Mouse (Mus musculus): ENCODE measurements around the gene Pde11a. TPM values are rescaled to one million over a fixed set of nuclear protein-coding genes. Genes with fewer than 3 reads are reported as not detected.

Gene Pde11a
- total and polyA plus RNA-seq, 3 experiments, result 0.04 to 2.3 (median 0.38) TPM

DNA sequence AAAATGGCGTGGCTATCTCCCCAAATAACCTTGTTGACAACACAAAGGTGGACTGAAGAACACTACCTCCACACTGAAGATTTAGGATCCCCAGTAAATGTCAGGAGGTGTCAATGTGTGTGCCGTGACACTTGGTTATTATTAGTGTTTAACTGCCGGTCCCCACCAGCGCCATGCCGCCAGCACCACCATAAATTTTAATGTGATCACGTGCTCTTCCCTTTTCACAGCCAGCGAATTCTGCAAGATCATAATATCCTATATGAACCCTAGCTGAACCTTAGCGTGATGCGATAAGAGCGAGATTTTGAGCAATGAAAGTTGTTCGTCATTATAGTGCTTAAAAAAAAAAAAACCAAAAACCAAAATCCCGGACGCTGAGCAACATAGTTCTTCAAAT is 269.3 kb downstream of the Pde11a start:
- no peaks in the 10 kb centered on the region for H3K9me3 ChIP-seq (replicated peaks)
- ATAC-seq (ENCODE audit: extremely low read depth, insufficient number of reproducible peaks, low FRiP score, poor library complexity, severe bottlenecking) (no peak), DNase-seq (ENCODE audit: low spot score) (no peak)
- H3K4me1 ChIP-seq (ENCODE audit: insufficient read depth, low read depth, low read length), result peaks cover 10% of the 10 kb centered on the region
- TF ChIP-seq POLR2AphosphoS5 (IDR thresholded peaks at IDR 0.05; ENCODE audit: insufficient replicate concordance, low read depth, low read length), result no peak
- no peaks in the 10 kb centered on the region for H3K27me3 ChIP-seq (ENCODE audit: insufficient read depth, low read length)
- no peak overlapping the region for H3K4me3 ChIP-seq (ENCODE audit: low read depth, low read length)
- H3K36me3 ChIP-seq (replicated peaks), result no peaks in the 10 kb centered on the region

GRCm38 (mm10) chr2:76068155-76068554 is 270.4 kb downstream of the Pde11a start:
- Histone ChIP-seq H3K36me3 (replicated peaks) (no peaks in the 10 kb centered on the region), H3K4me1 (ENCODE audit: insufficient read depth, low read depth, low read length) (peaks cover 10% of the 10 kb centered on the region), H3K27me3 (ENCODE audit: insufficient read depth, low read length) (no peaks in the 10 kb centered on the region), H3K9me3 (replicated peaks) (no peaks in the 10 kb centered on the region), H3K4me3 (ENCODE audit: low read depth, low read length) (no peak overlapping the region)
- DNase-seq (ENCODE audit: low spot score) (no peak), ATAC-seq (ENCODE audit: extremely low read depth, insufficient number of reproducible peaks, low FRiP score, poor library complexity, severe bottlenecking) (no peak)
- TF ChIP-seq GATA2 (IDR thresholded peaks at IDR 0.05; ENCODE audit: borderline replicate concordance, low read depth, low read length) (no peak), POLR2AphosphoS5 (IDR thresholded peaks at IDR 0.05; ENCODE audit: insufficient replicate concordance, low read depth, low read length) (no peak), GATA1 (IDR thresholded peaks at IDR 0.05; ENCODE audit: borderline replicate concordance, low read length) (no peak), TAL1 (conservative IDR thresholded peaks at IDR 0.05; ENCODE audit: low read depth, low read length) (no peak), CTCF (IDR thresholded peaks at IDR 0.05; ENCODE audit: low read depth, low read length) (no peak)

DNA sequence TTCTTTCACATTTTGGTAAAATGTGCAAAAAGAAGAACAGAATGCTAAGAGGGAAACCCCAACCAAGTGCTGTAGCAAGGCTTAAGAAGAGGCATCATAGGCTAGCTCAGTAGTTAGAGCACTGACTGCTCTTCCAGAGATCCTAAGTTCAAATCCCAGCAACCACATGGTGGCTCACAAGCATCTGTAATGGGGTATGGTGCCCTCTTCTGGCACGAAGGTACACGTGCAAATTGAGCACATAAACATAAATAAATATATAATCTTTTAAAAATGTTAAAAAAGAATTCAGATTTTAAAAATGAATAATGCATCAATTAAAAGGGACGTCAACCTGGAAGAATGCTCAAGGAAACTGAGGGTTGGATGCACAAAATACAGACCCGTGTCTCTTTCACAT is 271.4 kb downstream of the Pde11a start:
- DNase-seq (ENCODE audit: low spot score), result no peak
- TF ChIP-seq GATA1 (IDR thresholded peaks at IDR 0.05; ENCODE audit: borderline replicate concordance, low read length) (no peak), POLR2AphosphoS5 (IDR thresholded peaks at IDR 0.05; ENCODE audit: insufficient replicate concordance, low read depth, low read length) (no peak), GATA2 (IDR thresholded peaks at IDR 0.05; ENCODE audit: borderline replicate concordance, low read depth, low read length) (no peak), TAL1 (conservative IDR thresholded peaks at IDR 0.05; ENCODE audit: low read depth, low read length) (no peak), CTCF (IDR thresholded peaks at IDR 0.05; ENCODE audit: low read depth, low read length) (no peak)

GRCm38 (mm10) chr2:76065292-76065691 is 273.3 kb downstream of the Pde11a start:
- no peak for DNase-seq (ENCODE audit: low spot score)
- Histone ChIP-seq H3K27me3 (ENCODE audit: insufficient read depth, low read length) (0 out of 2 replicates have a peak, but pooled peaks cover 5% of the 10 kb centered on the region), H3K4me3 (ENCODE audit: low read depth, low read length) (no peak overlapping the region), H3K4me1 (ENCODE audit: insufficient read depth, low read depth, low read length) (0 out of 2 replicates have a peak, but pooled peaks cover under 1% of the 10 kb centered on the region), H3K9me3 (replicated peaks) (no peaks in the 10 kb centered on the region), H3K36me3 (replicated peaks) (no peaks in the 10 kb centered on the region)
- ATAC-seq (ENCODE audit: extremely low read depth, insufficient number of reproducible peaks, low FRiP score, poor library complexity, severe bottlenecking), result no peak
- TF ChIP-seq CTCF (IDR thresholded peaks at IDR 0.05; ENCODE audit: low read depth, low read length) (no peak), POLR2AphosphoS5 (IDR thresholded peaks at IDR 0.05; ENCODE audit: insufficient replicate concordance, low read depth, low read length) (no peak), GATA1 (IDR thresholded peaks at IDR 0.05; ENCODE audit: borderline replicate concordance, low read length) (no peak), TAL1 (conservative IDR thresholded peaks at IDR 0.05; ENCODE audit: low read depth, low read length) (no peak)

More for the DNA sequence above, 271.4 kb downstream of the Pde11a start:
- Histone ChIP-seq H3K9me3 (replicated peaks) (no peaks in the 10 kb centered on the region), H3K4me3 (ENCODE audit: low read depth, low read length) (no peak overlapping the region), H3K4me1 (ENCODE audit: insufficient read depth, low read depth, low read length) (peaks cover 10% of the 10 kb centered on the region), H3K36me3 (replicated peaks) (no peaks in the 10 kb centered on the region), H3K27me3 (ENCODE audit: insufficient read depth, low read length) (0 out of 2 replicates have a peak, but pooled peaks cover 3% of the 10 kb centered on the region)
- ATAC-seq (ENCODE audit: extremely low read depth, insufficient number of reproducible peaks, low FRiP score, poor library complexity, severe bottlenecking), result no peak

DNA sequence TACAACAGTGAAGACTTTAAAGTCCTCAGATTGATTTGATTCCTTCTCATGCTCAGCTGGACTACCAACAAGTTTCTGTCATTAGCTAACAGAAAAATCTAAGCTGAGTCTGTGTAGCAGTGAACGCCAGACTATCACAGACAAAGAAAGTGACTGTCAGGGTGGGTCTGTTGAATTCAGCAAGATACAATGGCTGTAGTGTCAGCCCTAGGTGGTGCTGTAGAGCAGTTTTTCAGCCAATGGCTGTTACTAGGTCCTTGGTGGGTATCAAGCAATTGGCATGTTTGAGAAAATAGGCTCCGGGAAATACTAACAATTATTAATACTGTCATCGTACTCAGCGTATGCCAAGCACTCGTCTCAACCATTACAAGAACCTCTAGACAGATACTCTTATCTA is 274.5 kb downstream of the Pde11a start:
- no peaks in the 10 kb centered on the region for H3K4me1 ChIP-seq (ENCODE audit: insufficient read depth, low read depth, low read length)
- TF ChIP-seq CTCF (IDR thresholded peaks at IDR 0.05; ENCODE audit: low read depth, low read length) (no peak), TAL1 (conservative IDR thresholded peaks at IDR 0.05; ENCODE audit: low read depth, low read length) (no peak), POLR2AphosphoS5 (IDR thresholded peaks at IDR 0.05; ENCODE audit: insufficient replicate concordance, low read depth, low read length) (no peak), GATA2 (IDR thresholded peaks at IDR 0.05; ENCODE audit: borderline replicate concordance, low read depth, low read length) (no peak), GATA1 (IDR thresholded peaks at IDR 0.05; ENCODE audit: borderline replicate concordance, low read length) (no peak)
- no peaks in the 10 kb centered on the region for H3K36me3 ChIP-seq (replicated peaks)
- H3K9me3 ChIP-seq (replicated peaks), result no peaks in the 10 kb centered on the region
- DNase-seq (ENCODE audit: low spot score), result no peak
- no peak for ATAC-seq (ENCODE audit: extremely low read depth, insufficient number of reproducible peaks, low FRiP score, poor library complexity, severe bottlenecking)
- H3K27me3 ChIP-seq (ENCODE audit: insufficient read depth, low read length), result 0 out of 2 replicates have a peak, but pooled peaks cover 5% of the 10 kb centered on the region
- no peak overlapping the region for H3K4me3 ChIP-seq (ENCODE audit: low read depth, low read length)

GRCm38 (mm10) chr2:76060207-76060606 is 278.4 kb downstream of the Pde11a start:
- Histone ChIP-seq H3K4me1 (ENCODE audit: insufficient read depth, low read depth, low read length) (no peaks in the 10 kb centered on the region), H3K4me3 (ENCODE audit: low read depth, low read length) (no peak overlapping the region), H3K9me3 (replicated peaks) (no peaks in the 10 kb centered on the region), H3K36me3 (replicated peaks) (no peaks in the 10 kb centered on the region), H3K27me3 (ENCODE audit: insufficient read depth, low read length) (peaks cover 8% of the 10 kb centered on the region)
- TF ChIP-seq GATA2 (IDR thresholded peaks at IDR 0.05; ENCODE audit: borderline replicate concordance, low read depth, low read length) (no peak), GATA1 (IDR thresholded peaks at IDR 0.05; ENCODE audit: borderline replicate concordance, low read length) (no peak), TAL1 (conservative IDR thresholded peaks at IDR 0.05; ENCODE audit: low read depth, low read length) (no peak), CTCF (IDR thresholded peaks at IDR 0.05; ENCODE audit: low read depth, low read length) (no peak), POLR2AphosphoS5 (IDR thresholded peaks at IDR 0.05; ENCODE audit: insufficient replicate concordance, low read depth, low read length) (no peak)
- ATAC-seq (ENCODE audit: extremely low read depth, insufficient number of reproducible peaks, low FRiP score, poor library complexity, severe bottlenecking) (no peak), DNase-seq (ENCODE audit: low spot score) (no peak)

DNA sequence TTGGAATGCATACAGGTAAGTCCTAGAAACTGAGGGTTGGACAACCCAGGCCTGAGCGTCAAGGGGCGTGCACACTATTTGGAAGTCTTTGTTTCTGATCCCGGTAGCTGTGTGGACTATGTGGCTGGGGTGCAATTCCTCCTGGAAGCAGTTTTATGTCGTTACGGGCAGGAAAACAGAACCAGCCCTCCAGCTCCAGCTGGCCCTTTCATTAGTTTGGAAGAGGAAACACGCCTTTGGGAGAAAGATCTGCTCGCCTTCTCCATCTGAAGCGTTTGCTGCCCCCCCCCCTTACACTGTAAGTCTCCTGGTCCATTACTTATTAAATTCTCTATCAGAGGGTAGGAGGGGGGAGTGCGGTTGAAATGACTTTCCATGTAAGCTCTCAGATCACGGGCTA is 279.0 kb downstream of the Pde11a start:
- H3K36me3 ChIP-seq (replicated peaks), result no peaks in the 10 kb centered on the region
- no peaks in the 10 kb centered on the region for H3K4me1 ChIP-seq (ENCODE audit: insufficient read depth, low read depth, low read length)
- H3K27me3 ChIP-seq (ENCODE audit: insufficient read depth, low read length), result peaks cover 8% of the 10 kb centered on the region
- ATAC-seq (ENCODE audit: extremely low read depth, insufficient number of reproducible peaks, low FRiP score, poor library complexity, severe bottlenecking), result no peak
- no peaks in the 10 kb centered on the region for H3K9me3 ChIP-seq (replicated peaks)
- no peak for TF ChIP-seq TAL1 (conservative IDR thresholded peaks at IDR 0.05; ENCODE audit: low read depth, low read length)
- TF ChIP-seq CTCF (IDR thresholded peaks at IDR 0.05; ENCODE audit: low read depth, low read length), result no peak
- TF ChIP-seq GATA2 (IDR thresholded peaks at IDR 0.05; ENCODE audit: borderline replicate concordance, low read depth, low read length), result no peak
- no peak for TF ChIP-seq GATA1 (IDR thresholded peaks at IDR 0.05; ENCODE audit: borderline replicate concordance, low read length)
- TF ChIP-seq POLR2AphosphoS5 (IDR thresholded peaks at IDR 0.05; ENCODE audit: insufficient replicate concordance, low read depth, low read length), result no peak
- DNase-seq (ENCODE audit: low spot score), result no peak
- H3K4me3 ChIP-seq (ENCODE audit: low read depth, low read length), result no peak overlapping the region
